ENCODE assay signal across 33 mouse cellular contexts in the genomic region with DNA sequence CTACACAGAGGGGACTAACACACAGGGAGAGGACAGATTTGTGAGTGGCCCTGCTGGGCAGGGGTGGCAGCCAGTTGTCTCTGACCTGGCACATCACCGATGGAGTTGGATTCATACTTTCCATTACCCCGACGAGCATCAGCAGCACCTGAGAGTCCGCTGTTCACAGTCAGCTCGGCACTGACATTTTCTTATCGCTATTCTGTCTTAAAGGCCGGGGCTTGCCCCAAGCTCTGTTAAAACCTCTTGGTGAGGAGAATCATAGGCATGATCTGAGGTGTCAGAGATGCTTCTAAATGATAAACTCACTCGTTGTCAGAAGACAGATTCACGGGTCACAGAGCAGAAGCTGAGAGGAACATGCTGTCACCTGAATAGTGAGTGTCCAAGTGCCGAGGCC. TPM values are rescaled to one million over a fixed set of nuclear protein-coding genes. Genes with fewer than 3 reads are reported as not detected.
A peak's percentile ranks its signal among the peaks of the same experiment; 100 is the strongest.
DNase-seq lines count a peak whose midpoint lies in the region; ATAC-seq lines count a peak whose summit lies in the region.
"Had no signal": no experiment of that assay in that cellular context is flagged by ENCODE, and none has a peak within 500 bp of the region (broad histone marks: within the 10 kb centered on the region; RNA-seq: fewer than 3 reads in every experiment).

No protein-coding gene starts in this region.

- H3K27ac ChIP-seq in heart, embryonic 10.5 days: no peak overlapping the region
- H3K27ac ChIP-seq in forebrain, embryonic 14.5 days (ENCODE audit: low read depth, low read length): no peak overlapping the region
- H3K27ac ChIP-seq: forebrain, embryonic 10.5 days; forebrain, embryonic 13.5 days; heart, adult 2 months; heart, embryonic 15.5 days; hindbrain, embryonic 15.5 days had no signal

- H3K27me3 ChIP-seq in heart, embryonic 10.5 days (ENCODE audit: insufficient read depth, poor library complexity, severe bottlenecking): no peaks in the 10 kb centered on the region
- no peaks in the 10 kb centered on the region for H3K27me3 ChIP-seq in forebrain, embryonic 14.5 days (replicated peaks; ENCODE audit: control insufficient read depth, insufficient read depth, low read length)
- H3K27me3 ChIP-seq: forebrain, embryonic 13.5 days; heart, embryonic 15.5 days; hindbrain, embryonic 15.5 days had no signal

- H3K4me2 ChIP-seq in forebrain, embryonic 14.5 days (ENCODE audit: low read length): no peak overlapping the region
- H3K4me2 ChIP-seq: forebrain, embryonic 13.5 days; heart, embryonic 11.5 days; heart, embryonic 15.5 days; hindbrain, embryonic 15.5 days had no signal

- no peak overlapping the region for H3K4me3 ChIP-seq in heart, embryonic 10.5 days
- no peak overlapping the region for H3K4me3 ChIP-seq in forebrain, embryonic 14.5 days (ENCODE audit: low read depth, low read length)
- H3K4me3 ChIP-seq: forebrain, embryonic 10.5 days; forebrain, embryonic 13.5 days; heart, adult 2 months; heart, embryonic 15.5 days; hindbrain, embryonic 15.5 days had no signal

- peaks cover 4% of the 10 kb centered on the region; the same call in 1 of the 2 replicates for H3K4me1 ChIP-seq in heart, embryonic 10.5 days
- H3K4me1 ChIP-seq in forebrain, embryonic 14.5 days (ENCODE audit: control insufficient read depth, insufficient read depth, low read length): no peaks in the 10 kb centered on the region
- H3K4me1 ChIP-seq: forebrain, embryonic 10.5 days; forebrain, embryonic 13.5 days; heart, embryonic 15.5 days; hindbrain, embryonic 15.5 days had no signal

- intact Hi-C loops in heart, postnatal 36 days (cut with DNase I): no loop called here

- WGBS in heart, embryonic 10.5 days: 78% methylated on average over 10 of the region's 10 CpGs
- 89% methylated on average over 10 of the region's 10 CpGs for WGBS in forebrain, embryonic 14.5 days

- peak; percentile 61 for DNase-seq in heart, embryonic 10.5 days (ENCODE audit: low spot score)
- no peak for DNase-seq in heart, postnatal 36 days
- peak; percentile 77 for DNase-seq in CD4-positive, CD25-positive, alpha-beta regulatory T cell, adult 2 months (ENCODE audit: low read depth, low spot score)
- peak; percentile 87 for DNase-seq in induced T-regulatory cell, adult 2 months (ENCODE audit: low read depth)
- DNase-seq in forebrain, embryonic 14.5 days (ENCODE audit: low spot score): no peak
- no peak for DNase-seq in embryo, embryonic 9.5 days (ENCODE audit: extremely low spot score)
- DNase-seq in urinary bladder, postnatal 36 days (ENCODE audit: low spot score in 2 of 2): no peak
- DNase-seq: adrenal gland, adult 2 months; adrenal gland, postnatal 25 days; B cell, adult 2 months; cerebellum, adult 11-12 months; cerebellum, adult 8-10 months; cerebellum, postnatal 10 days; cerebellum, postnatal 36 days; embryo, embryonic 11 days; gastrocnemius, postnatal 25 days; heart, adult 2 months; heart, postnatal 10 days; heart, postnatal 4 days; kidney, adult 18-20 months had no signal

- no peak overlapping the region for H3K9ac ChIP-seq in forebrain, embryonic 14.5 days (ENCODE audit: low read length)
- H3K9ac ChIP-seq: forebrain, embryonic 13.5 days; heart, embryonic 15.5 days; hindbrain, embryonic 15.5 days had no signal

- H3K36me3 ChIP-seq in heart, embryonic 10.5 days: no peaks in the 10 kb centered on the region
- no peaks in the 10 kb centered on the region for H3K36me3 ChIP-seq in forebrain, embryonic 14.5 days (ENCODE audit: control insufficient read depth, insufficient read depth, low read length)
- H3K36me3 ChIP-seq: forebrain, embryonic 10.5 days; G1E; heart, embryonic 15.5 days; hindbrain, embryonic 15.5 days had no signal

- no peaks in the 10 kb centered on the region for H3K9me3 ChIP-seq in heart, embryonic 10.5 days
- H3K9me3 ChIP-seq in forebrain, embryonic 14.5 days (replicated peaks; ENCODE audit: control insufficient read depth, low read length): 0 out of 2 replicates have a peak, but pooled peaks cover 3% of the 10 kb centered on the region
- H3K9me3 ChIP-seq: forebrain, embryonic 10.5 days; forebrain, embryonic 13.5 days; G1E; heart, embryonic 15.5 days; hindbrain, embryonic 15.5 days had no signal

- no peak for ATAC-seq in forebrain, embryonic 14.5 days
- ATAC-seq: forebrain, embryonic 13.5 days; intestine, embryonic 16.5 days; Patski had no signal

RNA-seq across cellular contexts. Expression of gene Ccr8, which starts 0.8 kb away (rescaled TPM):
- not detected in 2 replicates for polyA plus RNA-seq in heart, embryonic 10.5 days (2016; fragmentation: Nextera tagmentation; extraction: Ambion mirVana)
- total RNA-seq in heart, postnatal 36 days (2021): not detected
- polyA plus RNA-seq in forebrain, embryonic 14.5 days (2014; fragmentation: Nextera tagmentation; extraction: Ambion mirVana): not detected in 2 replicates
- total RNA-seq: adrenal gland, adult 2 months; adrenal gland, postnatal 25 days; CH12.LX; G1E; gastrocnemius, adult 8-10 months; gastrocnemius, postnatal 25 days; heart, adult 2 months; heart, postnatal 10 days; heart, postnatal 4 days had no signal
- polyA plus RNA-seq: adrenal gland, adult 2 months; embryonic facial prominence, embryonic 11.5 days; forebrain, embryonic 10.5 days; forebrain, embryonic 13.5 days; G1E; gonadal fat pad, adult 2 months; heart, adult 2 months; heart, embryonic 11.5 days; hindbrain, embryonic 11.5 days; hindbrain, embryonic 15.5 days; Patski had no signal

RNA-seq across cellular contexts. Expression of gene Slc25a38, which starts 19.1 kb away (rescaled TPM):
- polyA plus RNA-seq in heart, embryonic 10.5 days (2016; fragmentation: Nextera tagmentation; extraction: Ambion mirVana): 39.8 and 42.1 TPM in 2 replicates
- total RNA-seq in heart, postnatal 36 days (2021): 10 to 100 TPM; 18.9 to 21.1 TPM
- polyA plus RNA-seq in forebrain, embryonic 14.5 days (2014; fragmentation: Nextera tagmentation; extraction: Ambion mirVana): 38.6 and 42.4 TPM in 2 replicates

RNA-seq across cellular contexts. Expression of gene Cx3cr1, which starts 21.4 kb away (rescaled TPM):
- 1.1 and 4.1 TPM in 2 replicates for polyA plus RNA-seq in heart, embryonic 10.5 days (2016; fragmentation: Nextera tagmentation; extraction: Ambion mirVana)
- total RNA-seq in heart, postnatal 36 days (2021): 1 to 10 TPM; 3.1 to 5.4 TPM
- 2.5 and 3.9 TPM in 2 replicates for polyA plus RNA-seq in forebrain, embryonic 14.5 days (2014; fragmentation: Nextera tagmentation; extraction: Ambion mirVana)
- total RNA-seq: CH12.LX had no signal
- polyA plus RNA-seq: G1E, Patski had no signal

RNA-seq across cellular contexts. Expression of gene Rpsa, which starts 36.4 kb away (rescaled TPM):
- polyA plus RNA-seq in heart, embryonic 10.5 days (2016; fragmentation: Nextera tagmentation; extraction: Ambion mirVana): 1,047 and 1,189 TPM in 2 replicates
- 100 to 1,000 TPM; 494 to 510 TPM for total RNA-seq in heart, postnatal 36 days (2021)
- 1,255 and 1,755 TPM in 2 replicates for polyA plus RNA-seq in forebrain, embryonic 14.5 days (2014; fragmentation: Nextera tagmentation; extraction: Ambion mirVana)

RNA-seq across cellular contexts. Expression of gene Mobp, which starts 58.4 kb away (rescaled TPM):
- not detected in 2 replicates for polyA plus RNA-seq in heart, embryonic 10.5 days (2016; fragmentation: Nextera tagmentation; extraction: Ambion mirVana)
- total RNA-seq in heart, postnatal 36 days (2021): not detected
- polyA plus RNA-seq in forebrain, embryonic 14.5 days (2014; fragmentation: Nextera tagmentation; extraction: Ambion mirVana): 0.17 and 0.20 TPM in 2 replicates
- total RNA-seq: CH12.LX; gastrocnemius, adult 8-10 months; gastrocnemius, postnatal 25 days; heart, adult 2 months; heart, postnatal 10 days; heart, postnatal 4 days had no signal
- polyA plus RNA-seq: adrenal gland, adult 2 months; G1E; heart, adult 2 months; heart, embryonic 11.5 days; hindbrain, embryonic 11.5 days; intestine, embryonic 16.5 days; Patski had no signal

Comparison
In these comparisons a context has a peak if more than half of its experiments do, and no peak if none do; other contexts are left out.
1. DNase-seq: peak in heart, embryonic 10.5 days (single experiment), CD4-positive, CD25-positive, alpha-beta regulatory T cell, adult 2 months (single experiment) and induced T-regulatory cell, adult 2 months (single experiment); none in heart, postnatal 36 days (0 of 2), forebrain, embryonic 14.5 days (single experiment), embryo, embryonic 9.5 days (single experiment) and urinary bladder, postnatal 36 days (0 of 2).